Mouse (Mus musculus) urinary bladder, postnatal 4 days (tissue): ENCODE results near the gene Ube2r2.

Experiments used
- DNase-seq, 2 experiments: peaks; one replicate each; pipeline ENCODE4 v3.0.0; 2021 to 2022; ENCODE audit warnings: low spot score in 2 of 2

The Ube2r2 gene

DNA sequence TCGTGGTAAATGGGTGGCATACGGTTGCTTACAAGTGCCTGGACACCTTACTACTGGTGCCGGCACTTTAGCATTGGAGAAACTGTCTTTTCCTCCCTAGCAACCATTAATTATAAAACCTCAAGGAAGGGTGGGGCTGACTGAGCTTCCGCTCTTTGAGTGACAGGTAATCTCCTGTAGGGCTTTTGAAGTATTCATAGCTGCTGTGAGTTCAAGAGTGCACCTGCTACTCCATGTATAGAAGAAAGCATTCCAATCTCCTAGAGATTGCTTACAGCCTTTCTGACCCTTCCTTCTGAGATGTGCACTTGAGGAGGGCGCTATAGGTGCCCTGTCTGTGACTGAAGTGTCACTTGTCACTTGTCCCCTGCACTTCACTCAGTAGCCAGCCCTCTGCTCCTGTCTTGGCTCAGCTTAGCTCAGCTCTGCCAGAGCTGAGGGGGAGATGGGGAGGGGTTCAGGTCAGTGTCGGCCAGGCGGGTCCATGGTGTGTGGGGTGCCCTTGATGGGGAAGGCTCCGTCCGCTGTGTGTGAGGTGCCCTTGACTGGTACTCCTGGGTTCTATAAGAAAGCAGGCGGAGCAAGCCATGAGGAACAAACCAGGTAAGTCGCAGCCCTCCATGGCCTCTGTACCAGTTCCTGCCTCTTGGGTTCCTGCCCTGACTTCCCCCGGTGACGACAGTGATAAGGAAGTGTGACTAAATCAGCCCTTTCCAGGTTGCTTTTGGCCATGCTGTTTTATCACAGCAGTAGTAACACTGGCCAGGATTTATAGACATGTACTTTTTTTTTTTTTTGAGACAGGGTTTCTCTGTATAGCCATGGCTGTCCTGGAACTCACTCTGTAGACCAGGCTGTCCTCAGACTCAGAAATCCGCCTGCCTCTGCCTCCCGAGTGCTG is 44.5 kb downstream of the Ube2r2 start:
- DNase-seq: no peak

DNA sequence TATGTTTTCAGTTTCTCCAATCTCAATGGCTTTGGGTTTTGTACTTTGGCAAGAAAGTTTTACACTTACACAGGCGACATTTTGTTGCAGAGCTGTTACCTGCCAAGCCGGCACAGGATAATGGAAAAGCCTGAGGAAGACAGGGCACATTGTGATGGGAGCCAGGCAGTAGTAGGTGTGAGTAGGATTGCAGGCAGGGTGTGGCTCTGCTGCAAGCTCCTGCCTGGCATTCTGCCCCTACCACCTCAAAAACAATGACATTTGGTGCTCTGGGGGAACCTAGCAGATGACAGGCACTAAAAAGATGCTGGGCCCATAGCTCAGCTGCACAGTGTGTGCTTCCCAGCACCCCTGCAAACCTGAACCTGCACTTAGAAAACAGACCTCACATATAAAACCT is 54.3 kb downstream of the Ube2r2 start:
- no peak for DNase-seq

DNA sequence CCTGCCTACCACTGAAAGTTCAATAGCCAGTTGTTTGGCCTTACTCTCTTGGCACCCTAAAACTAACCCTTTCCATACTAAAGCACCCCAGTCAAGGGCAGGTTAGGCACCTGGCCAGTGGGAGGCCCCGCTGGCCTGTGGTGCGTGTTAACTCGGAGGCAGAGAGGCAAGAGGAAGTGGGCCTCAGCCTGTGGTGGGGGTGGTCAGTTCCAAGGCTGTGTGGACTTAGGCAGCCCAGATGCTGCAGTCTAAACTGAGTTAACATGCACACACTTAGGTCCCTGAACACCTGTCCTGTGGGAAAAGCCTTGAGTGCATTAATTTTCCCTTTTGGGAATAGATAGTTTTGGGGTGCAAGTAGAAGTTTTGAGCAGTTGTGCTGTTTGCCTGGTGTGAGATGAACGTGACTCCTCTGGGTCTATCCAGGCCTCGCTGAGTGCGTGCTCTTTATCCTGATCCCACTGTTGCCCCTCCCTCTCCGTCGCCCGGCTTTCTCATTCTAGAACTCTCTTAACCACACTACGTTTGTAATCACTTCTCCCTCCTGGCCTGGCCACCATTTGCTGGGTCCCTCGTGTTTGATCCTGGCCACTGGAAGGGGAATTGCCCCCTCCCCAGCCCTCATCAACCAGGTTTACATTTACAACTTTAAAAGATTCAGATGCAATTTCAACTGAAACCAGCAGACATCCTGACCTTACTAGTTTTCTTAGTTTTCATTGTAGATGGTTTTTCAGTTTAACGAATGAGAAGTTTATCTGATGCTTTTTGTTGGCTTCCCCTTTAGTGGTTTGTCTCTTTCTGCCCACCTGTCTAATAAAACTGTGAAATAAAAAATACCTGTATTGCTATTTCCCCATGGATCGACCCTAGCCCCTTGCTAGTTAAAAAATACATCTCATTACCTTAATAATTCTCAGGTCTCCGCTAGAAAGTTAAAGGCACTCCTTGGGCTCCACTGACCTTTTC is 57.3 kb downstream of the Ube2r2 start:
- DNase-seq: no peak

DNA sequence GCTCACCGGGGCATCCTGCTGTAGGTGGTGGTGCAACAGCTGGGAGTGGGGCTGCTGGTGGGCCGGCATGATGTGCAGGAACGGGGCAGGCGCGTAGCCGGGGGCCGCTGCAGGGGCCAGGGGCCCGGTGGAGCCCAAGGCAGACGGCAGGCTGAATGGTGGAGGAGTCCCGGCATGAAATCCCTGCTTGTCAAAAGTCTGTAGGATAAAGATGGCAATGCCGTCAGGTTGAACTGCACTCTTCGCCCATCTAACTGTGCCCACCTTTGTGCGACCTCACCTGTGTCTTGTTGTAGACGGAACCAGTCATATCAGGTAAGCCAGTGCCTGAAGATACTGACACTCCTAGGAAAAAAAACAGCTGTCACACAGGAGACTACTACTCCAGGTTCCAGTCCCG is 59.8 kb downstream of the Ube2r2 start:
- DNase-seq: no peak

DNA sequence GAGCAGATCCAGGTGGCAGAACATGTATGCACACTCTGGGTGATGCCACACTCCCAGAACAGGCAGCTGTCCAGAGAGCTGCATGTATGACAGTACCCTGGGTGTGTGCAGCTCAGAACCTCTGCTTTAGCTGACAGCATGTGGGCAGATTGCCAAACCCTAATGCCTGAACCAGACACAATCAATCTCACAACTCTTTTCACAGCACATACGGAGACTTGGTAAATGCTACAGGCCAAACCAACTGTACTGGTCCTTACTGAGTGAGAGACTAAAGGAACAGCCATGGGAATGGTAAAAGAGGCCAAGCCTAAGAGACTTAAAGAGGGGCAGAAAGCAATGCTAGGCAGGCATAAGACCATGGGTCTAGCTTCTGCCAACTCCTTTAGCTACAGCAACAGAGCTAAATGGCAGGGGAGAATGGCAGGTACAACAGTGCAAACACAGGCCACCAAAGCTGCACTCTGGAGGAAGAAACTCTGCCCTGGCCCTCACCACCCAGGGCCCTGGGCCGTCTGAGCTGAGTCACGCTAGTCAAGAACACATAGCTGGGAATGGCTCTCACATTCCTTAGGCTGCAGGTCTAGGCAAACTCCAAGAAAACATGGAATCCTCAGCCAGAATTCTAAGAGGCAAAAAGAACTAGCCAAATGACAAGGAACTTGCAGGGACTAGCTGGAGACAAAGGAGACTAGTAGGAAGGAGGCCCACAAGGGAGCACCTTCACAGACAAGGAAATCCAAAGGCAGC is 61.5 kb downstream of the Ube2r2 start:
- no peak for DNase-seq

DNA sequence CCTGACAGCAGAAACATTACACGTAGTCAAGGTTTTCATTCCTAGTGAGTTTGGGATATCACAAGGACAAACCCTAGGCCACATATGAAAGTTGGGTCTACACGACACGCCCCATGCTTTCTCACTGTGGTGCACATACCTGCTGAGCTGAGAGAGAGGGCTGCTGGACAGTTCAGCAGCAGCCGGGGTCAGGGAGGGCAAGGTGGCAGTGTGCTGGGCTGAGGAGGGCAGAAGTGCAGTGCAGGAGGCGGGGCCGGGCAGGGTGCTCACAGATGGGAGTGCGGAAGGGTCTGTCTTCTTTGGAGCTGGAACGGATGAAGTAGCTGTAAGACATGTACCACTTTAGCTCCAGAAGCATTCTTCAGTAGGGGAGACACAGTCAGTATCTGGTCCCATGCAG is 66.6 kb downstream of the Ube2r2 start:
- no peak for DNase-seq

DNA sequence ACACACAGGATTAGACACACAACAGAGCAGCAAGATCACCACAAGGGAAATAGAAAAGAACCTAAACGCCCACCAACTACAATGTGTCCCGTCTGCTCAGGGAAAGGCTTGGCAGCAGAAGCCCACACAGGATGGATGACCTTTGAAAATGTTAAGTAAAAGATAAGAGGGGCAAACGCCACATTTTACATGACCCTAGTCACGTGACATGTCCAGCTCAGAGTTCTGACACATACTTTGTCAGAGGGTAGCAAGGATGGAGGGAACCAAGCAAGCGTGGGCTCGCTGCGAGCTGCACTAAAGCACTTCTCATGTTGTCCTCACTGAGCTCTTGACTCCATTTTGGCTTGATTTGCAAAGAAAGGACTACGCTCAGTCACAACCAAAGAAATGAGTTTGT is 70.2 kb downstream of the Ube2r2 start:
- no peak for DNase-seq

DNA sequence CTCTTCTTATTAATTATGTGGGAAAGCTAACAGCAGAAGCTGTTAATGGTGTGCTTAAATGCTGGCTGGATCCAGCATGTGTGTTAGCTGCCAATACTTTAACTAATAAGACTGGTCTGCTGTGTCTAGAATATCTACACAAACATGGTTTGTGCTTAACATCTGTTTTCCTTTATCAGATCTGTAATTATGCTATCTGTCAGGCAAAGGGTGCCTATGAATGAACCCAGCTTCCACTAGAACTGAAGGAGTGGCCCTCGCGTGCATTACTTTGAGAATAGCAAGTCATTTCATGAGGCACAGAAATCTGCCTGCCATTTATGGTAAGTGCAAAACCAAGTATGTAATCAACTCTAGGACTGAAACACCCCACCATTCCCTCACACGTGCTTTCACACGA is 72.5 kb downstream of the Ube2r2 start:
- no peak for DNase-seq

DNA sequence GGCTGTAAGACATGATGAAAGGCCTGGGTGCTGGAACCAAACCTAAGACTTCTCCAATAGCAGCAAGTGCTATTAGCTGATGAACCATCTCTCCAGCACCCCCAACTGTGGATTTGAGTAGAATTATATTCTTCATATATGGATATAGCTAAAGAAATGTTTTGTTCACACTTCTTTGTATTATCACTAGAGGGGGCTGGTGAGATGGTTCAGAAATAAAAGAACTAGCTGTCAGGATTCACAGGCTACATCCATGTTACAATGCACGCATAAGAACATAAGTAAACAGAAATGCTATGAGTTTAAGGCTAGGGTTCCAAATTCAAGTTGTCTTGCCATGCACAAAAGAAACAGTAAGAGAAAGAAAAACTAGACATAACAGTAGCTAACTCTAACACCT is 89.9 kb downstream of the Ube2r2 start:
- DNase-seq: no peak

DNA sequence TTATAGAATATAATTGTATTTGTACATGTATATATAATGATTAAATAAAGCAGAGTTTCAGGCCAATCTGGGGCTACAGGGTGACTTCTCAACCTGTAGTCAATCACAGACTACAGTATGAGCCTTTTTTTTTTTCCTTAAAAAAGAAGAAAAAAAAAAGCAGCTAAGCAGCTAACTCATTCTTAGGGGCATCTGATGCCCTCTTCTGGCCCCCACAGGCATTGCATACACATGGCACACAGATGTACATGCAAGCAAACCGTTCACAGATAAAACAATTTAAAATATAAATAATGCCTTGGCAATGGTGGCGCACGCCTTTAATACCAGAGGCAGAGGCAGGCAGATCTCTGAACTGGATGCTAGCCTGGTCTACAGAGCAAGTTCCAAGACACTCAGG is 90.8 kb downstream of the Ube2r2 start:
- no peak for DNase-seq

DNA sequence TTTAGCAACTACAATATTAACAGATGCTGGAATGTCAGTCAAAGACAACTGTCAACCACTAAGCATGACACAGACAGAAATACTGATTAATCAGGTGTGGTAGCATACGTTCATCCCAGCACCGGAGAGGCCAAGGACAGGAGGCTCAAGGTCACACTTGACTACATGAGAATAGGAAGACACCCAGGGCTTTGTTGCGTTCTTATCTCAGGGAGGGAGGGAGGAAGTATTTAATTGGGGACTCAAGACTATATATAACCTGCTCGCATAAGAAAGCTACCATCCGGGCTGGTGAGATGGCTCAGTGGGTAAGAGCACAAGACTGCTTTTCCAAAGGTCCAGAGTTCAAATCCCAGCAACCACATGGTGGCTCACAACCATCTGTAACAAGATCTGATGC is 100.1 kb downstream of the Ube2r2 start:
- no peak for DNase-seq

DNA sequence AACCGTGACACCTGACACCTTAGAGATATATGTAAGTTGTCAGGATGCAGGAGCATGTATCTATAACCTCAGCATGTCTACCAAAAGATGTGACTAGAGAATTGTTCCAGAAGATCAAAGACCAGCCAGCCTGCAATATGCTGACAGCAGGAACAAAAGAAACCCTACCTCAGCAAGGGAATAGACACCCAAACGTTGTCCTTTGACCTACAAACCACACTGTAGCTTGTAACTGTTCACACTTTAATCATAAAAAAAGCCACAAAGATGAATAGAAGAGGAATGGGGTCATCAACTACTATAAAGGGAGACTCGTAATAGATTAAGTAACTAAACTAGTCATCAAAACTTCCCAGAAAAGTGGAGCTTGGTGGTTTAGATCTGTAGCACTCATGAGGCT is 105.4 kb downstream of the Ube2r2 start:
- no peak for DNase-seq
